Mouse (Mus musculus) kidney, adult 2 months (tissue): ENCODE results near the gene Exo1. TPM values are rescaled to one million over a fixed set of nuclear protein-coding genes. Genes with fewer than 3 reads are reported as not detected.

ENCODE experiments used
- DNase-seq: peaks from one replicate; pipeline ENCODE4 v3.0.0; 2021
- H3K27ac ChIP-seq: fragments of 200-500 bp; 2 replicates; pipeline ENCODE4 v1.5.1; 2012; ENCODE audit warnings: low read depth, low read length, control low read depth, inconsistent platforms; ENCODE audit not compliant: insufficient read depth
- H3K27me3 ChIP-seq: fragments of 200-500 bp; replicated peaks from 2 replicates; pipeline ENCODE4 v1.6.1; 2012; ENCODE audit warnings: mild to moderate bottlenecking, moderate library complexity, low read length, inconsistent platforms; ENCODE audit not compliant: control insufficient read depth, insufficient read depth
- H3K36me3 ChIP-seq: fragments of 200-500 bp; 2 replicates; pipeline ENCODE4 v1.6.1; 2012; ENCODE audit warnings: mild to moderate bottlenecking, moderate library complexity, low read length, inconsistent platforms; ENCODE audit not compliant: control insufficient read depth, insufficient read depth
- H3K4me1 ChIP-seq: fragments of 200-500 bp; 2 replicates; pipeline ENCODE4 v1.6.1; 2011; ENCODE audit warnings: low read length; ENCODE audit not compliant: control insufficient read depth, insufficient read depth
- H3K4me3 ChIP-seq: fragments of 200-500 bp; 2 replicates; pipeline ENCODE4 v1.5.1; 2011; ENCODE audit warnings: mild to moderate bottlenecking, low read depth, low read length, control low read depth; ENCODE audit not compliant: insufficient read depth
- CTCF ChIP-seq: fragments of 200-500 bp; conservative IDR thresholded peaks from 2 replicates; pipeline ENCODE4 v1.5.1; 2011; ENCODE audit warnings: low read depth, mild to moderate bottlenecking, control low read depth, low read length, moderate library complexity, mixed read lengths; ENCODE audit not compliant: insufficient read depth, insufficient read length
- POLR2A ChIP-seq: fragments of 200-500 bp; IDR thresholded peaks from one replicate; pipeline ENCODE4 v1.6.1; 2011; ENCODE audit warnings: low read depth, low read length, control low read depth
- WGBS: fragments of 180-500 bp; shearing (Covaris S2); methylation state at CpG from one replicate; pipeline ENCODE4 v1.1.7; 2018; 5-methylcytosine and 5-hydroxymethylcytosine counted together
- polyA plus RNA-seq: library from polyadenylated mRNA; depleted of rRNA; stranded (reverse); fragments of >200 nt; gene quantifications from 2 replicates; pipeline ENCODE4 v1.2.3, GENCODE M21; 2012

The Exo1 gene
- polyA plus RNA-seq, 1 experiment: 0.14 TPM

GRCm38 (mm10) chr1:175893263-175893662 is 12.9 kb downstream of the Exo1 start:
- H3K4me3 ChIP-seq: no peak overlapping the region
- H3K27ac ChIP-seq: no peak overlapping the region
- 91% methylated on average over 6 of the region's 6 CpGs for WGBS
- H3K36me3 ChIP-seq: no peaks in the 10 kb centered on the region
- H3K4me1 ChIP-seq: no peaks in the 10 kb centered on the region
- DNase-seq: no peak
- H3K27me3 ChIP-seq: no peaks in the 10 kb centered on the region
- TF ChIP-seq POLR2A (no peak), CTCF (no peak)

- Histone ChIP-seq H3K36me3 (no peaks in the 10 kb centered on the region), H3K27me3 (no peaks in the 10 kb centered on the region), H3K4me1 (no peaks in the 10 kb centered on the region), H3K27ac (no peak overlapping the region), H3K4me3 (no peak overlapping the region)
- TF ChIP-seq CTCF: no peak
- no peak for TF ChIP-seq POLR2A
- no peak for DNase-seq
- 91% methylated on average over 12 of the region's 12 CpGs for WGBS
Measured at GRCm38 (mm10) chr1:175893726-175894125, 13.3 kb downstream of the Exo1 start.

- Histone ChIP-seq H3K27ac (no peak overlapping the region), H3K4me1 (no peaks in the 10 kb centered on the region), H3K27me3 (no peaks in the 10 kb centered on the region), H3K36me3 (no peaks in the 10 kb centered on the region), H3K4me3 (no peak overlapping the region)
- 91% methylated on average over 2 of the region's 2 CpGs for WGBS
- TF ChIP-seq POLR2A: no peak
- TF ChIP-seq CTCF: no peak
- no peak for DNase-seq
Measured at GRCm38 (mm10) chr1:175911207-175911606, 30.8 kb downstream of the Exo1 start.

- no peak overlapping the region for H3K4me3 ChIP-seq
- TF ChIP-seq POLR2A (no peak), CTCF (no peak)
- H3K36me3 ChIP-seq: no peaks in the 10 kb centered on the region
- DNase-seq: no peak
- H3K4me1 ChIP-seq: no peaks in the 10 kb centered on the region
- H3K27ac ChIP-seq: no peak overlapping the region
- 90% methylated on average over 3 of the region's 3 CpGs for WGBS
- H3K27me3 ChIP-seq: no peaks in the 10 kb centered on the region
Measured at GRCm38 (mm10) chr1:175912038-175912437, 31.7 kb downstream of the Exo1 start.

GRCm38 (mm10) chr1:175913728-175914303 is 33.4 kb downstream of the Exo1 start:
- 56% methylated on average over 5 of the region's 5 CpGs for WGBS
- no peak for TF ChIP-seq POLR2A
- TF ChIP-seq CTCF: no peak
- no peaks in the 10 kb centered on the region for H3K36me3 ChIP-seq
- H3K27ac ChIP-seq: no peak overlapping the region
- no peak overlapping the region for H3K4me3 ChIP-seq
- H3K27me3 ChIP-seq: no peaks in the 10 kb centered on the region
- peak; percentile 2 for DNase-seq
- no peaks in the 10 kb centered on the region for H3K4me1 ChIP-seq

GRCm38 (mm10) chr1:175920029-175920428 is 39.6 kb downstream of the Exo1 start, which contains the start of gene Gm38100:
TSS of gene Gm38100 (plus strand) at chr1:175920329.
- Histone ChIP-seq H3K27ac (no peak within 1 kb of the TSS), H3K27me3 (no peaks in the 10 kb centered on the region), H3K4me1 (no peaks in the 10 kb centered on the region), H3K4me3 (no peak within 1 kb of the TSS), H3K36me3 (no peaks in the 10 kb centered on the region)
- WGBS: 83% methylated on average over 9 of the region's 9 CpGs
- no peak for DNase-seq
- TF ChIP-seq POLR2A (no peak), CTCF (no peak)

- Histone ChIP-seq H3K36me3 (no peaks in the 10 kb centered on the region), H3K4me3 (no peak overlapping the region), H3K27ac (no peak overlapping the region), H3K27me3 (no peaks in the 10 kb centered on the region), H3K4me1 (no peaks in the 10 kb centered on the region)
- TF ChIP-seq CTCF (no peak), POLR2A (no peak)
- WGBS: 82% methylated on average over 8 of the region's 8 CpGs
- no peak for DNase-seq
Measured at GRCm38 (mm10) chr1:175921091-175921490, 40.7 kb downstream of the Exo1 start.
